Mouse (Mus musculus) limb, embryonic 10.5 days (tissue): ENCODE measurements at regions not wholly inside any gene's neighbourhood (a gene's known extent, or its start where the extent isn't known, plus 50 kb on each side); places are given as distances from the start of the nearest gene placed in this dataset.

Experiments
- DNase-seq: peaks from one replicate; pipeline ENCODE4 v3.0.0-alpha.2; 2017; ENCODE audit warnings: low spot score
- H3K27ac ChIP-seq: fragments of 300-500 bp; sonication (generic); 2 replicates; pipeline ENCODE4 v1.5.1; 2016; ENCODE audit warnings: mild to moderate bottlenecking
- H3K27me3 ChIP-seq: fragments of 300-500 bp; sonication (generic); 2 replicates; pipeline ENCODE4 v1.6.1; 2016; ENCODE audit warnings: low read depth, mild to moderate bottlenecking; ENCODE audit not compliant: poor library complexity, severe bottlenecking
- H3K36me3 ChIP-seq: fragments of 300-500 bp; sonication (generic); 2 replicates; pipeline ENCODE4 v1.6.1; 2016; ENCODE audit warnings: mild to moderate bottlenecking, moderate library complexity
- H3K4me1 ChIP-seq: fragments of 300-500 bp; sonication (generic); 2 replicates; pipeline ENCODE4 v1.6.1; 2016
- H3K4me3 ChIP-seq: fragments of 300-500 bp; sonication (generic); 2 replicates; pipeline ENCODE4 v1.5.1; 2016; ENCODE audit warnings: mild to moderate bottlenecking, moderate library complexity
- H3K9me3 ChIP-seq: fragments of 300-500 bp; sonication (generic); replicated peaks from 2 replicates; pipeline ENCODE4 v1.6.1; 2016; ENCODE audit warnings: mild to moderate bottlenecking
- WGBS: fragments of 180-500 bp; shearing (Covaris S2); methylation state at CpG from one replicate; pipeline ENCODE4 v1.1.7; 2016; 5-methylcytosine and 5-hydroxymethylcytosine counted together

- Histone ChIP-seq H3K4me3 (no peak overlapping the region), H3K4me1 (peaks cover 19% of the 10 kb centered on the region), H3K36me3 (no peaks in the 10 kb centered on the region), H3K9me3 (no peaks in the 10 kb centered on the region), H3K27me3 (no peaks in the 10 kb centered on the region), H3K27ac (0 out of 2 replicates have a peak overlapping the region, but pooled peaks have one; percentile 72)
- no peak for DNase-seq
- WGBS: 88% methylated on average over 5 of the region's 5 CpGs
Measured at GRCm38 (mm10) chr1:155041592-155041991, 57.8 kb downstream of the Ier5 start.

DNA sequence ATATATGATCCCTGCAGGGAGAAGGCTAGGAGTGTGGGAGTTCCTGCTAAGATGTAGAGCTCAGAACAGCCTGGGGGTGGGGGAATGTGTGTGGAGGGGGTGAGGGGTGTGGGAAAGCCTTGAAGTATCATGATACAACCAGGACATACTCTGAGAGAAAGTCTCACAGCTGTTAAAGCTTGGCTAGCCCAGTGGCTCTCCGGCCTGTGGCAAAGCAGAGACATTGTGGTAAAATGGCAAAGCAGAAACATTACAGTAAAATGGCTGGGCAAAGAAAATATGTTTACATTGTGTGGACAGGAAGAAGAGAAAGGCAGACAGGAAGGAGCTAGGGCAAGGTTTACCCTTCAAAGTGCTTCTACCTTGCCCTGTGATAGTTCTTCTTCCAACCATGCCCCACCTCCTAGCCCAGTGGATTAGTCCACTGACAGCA, 58.5 kb downstream of the Ier5 start:
- Histone ChIP-seq H3K36me3 (no peaks in the 10 kb centered on the region), H3K27ac (peak overlapping the region; percentile 72), H3K9me3 (no peaks in the 10 kb centered on the region), H3K27me3 (no peaks in the 10 kb centered on the region), H3K4me1 (peaks cover 19% of the 10 kb centered on the region), H3K4me3 (no peak overlapping the region)
- no peak for DNase-seq
- 72% methylated on average over 1 of the region's 1 CpGs for WGBS

- WGBS: 53% methylated on average over 8 of the region's 9 CpGs
- no peaks in the 10 kb centered on the region for H3K27me3 ChIP-seq
- peaks cover 19% of the 10 kb centered on the region for H3K4me1 ChIP-seq
- no peak overlapping the region for H3K4me3 ChIP-seq
- no peaks in the 10 kb centered on the region for H3K36me3 ChIP-seq
- DNase-seq: no peak
- no peaks in the 10 kb centered on the region for H3K9me3 ChIP-seq
- peak overlapping the region; percentile 72; the same call in 1 of the 2 replicates for H3K27ac ChIP-seq
Measured at GRCm38 (mm10) chr1:155040086-155040726, 59.2 kb downstream of the Ier5 start.

GRCm38 (mm10) chr1:155038631-155039625, 60.5 kb downstream of the Ier5 start:
- peaks cover 19% of the 10 kb centered on the region for H3K4me1 ChIP-seq
- no peak for DNase-seq
- H3K27me3 ChIP-seq: no peaks in the 10 kb centered on the region
- no peak overlapping the region for H3K27ac ChIP-seq
- no peak overlapping the region for H3K4me3 ChIP-seq
- no peaks in the 10 kb centered on the region for H3K36me3 ChIP-seq
- WGBS: 77% methylated on average over 11 of the region's 11 CpGs
- H3K9me3 ChIP-seq: no peaks in the 10 kb centered on the region

DNA sequence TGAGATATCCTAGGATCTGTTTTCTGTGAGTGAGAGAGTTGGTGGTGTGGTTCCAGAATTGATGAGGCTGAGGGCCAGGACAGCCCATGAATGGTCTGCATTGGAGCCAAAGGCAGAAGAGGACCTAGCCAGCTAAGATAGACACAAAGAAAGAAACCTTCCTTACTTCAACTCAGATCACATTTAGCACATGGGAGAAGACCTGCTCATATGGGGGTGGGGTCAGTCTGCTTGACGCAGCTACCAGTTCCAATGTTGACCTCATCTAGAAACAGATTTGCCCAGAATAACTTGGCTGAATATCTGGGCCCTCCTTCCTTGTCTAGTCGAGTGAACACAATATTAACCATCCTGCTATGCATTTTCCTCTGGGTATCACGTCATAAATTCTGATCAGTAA, 62.0 kb downstream of the Ier5 start:
- 86% methylated on average over 3 of the region's 3 CpGs for WGBS
- no peak for DNase-seq
- H3K4me1 ChIP-seq: peaks cover 19% of the 10 kb centered on the region
- H3K27ac ChIP-seq: no peak overlapping the region
- H3K27me3 ChIP-seq: no peaks in the 10 kb centered on the region
- H3K36me3 ChIP-seq: no peaks in the 10 kb centered on the region
- no peak overlapping the region for H3K4me3 ChIP-seq
- no peaks in the 10 kb centered on the region for H3K9me3 ChIP-seq

DNA sequence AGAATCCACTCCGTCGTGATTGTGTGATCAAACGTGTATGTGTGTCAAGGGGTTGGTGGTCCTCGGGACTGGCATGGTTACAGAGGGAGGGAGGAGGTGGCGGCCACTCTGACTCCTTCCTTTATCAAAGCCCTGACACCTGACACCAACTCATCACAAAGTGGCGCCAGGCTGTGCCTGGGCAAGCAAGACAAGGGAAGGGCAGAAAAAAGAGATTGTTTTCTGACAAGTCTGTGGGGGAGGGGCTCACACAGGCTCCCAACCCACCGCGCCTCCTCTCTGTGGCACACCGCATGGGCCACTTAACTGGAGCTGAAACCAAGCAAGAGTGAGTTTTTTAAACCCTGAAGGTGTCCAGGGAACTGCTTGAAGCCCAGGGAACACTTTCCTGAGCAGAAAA, 68.5 kb downstream of the Ier5 start:
- Histone ChIP-seq H3K9me3 (no peaks in the 10 kb centered on the region), H3K27me3 (peaks cover 10% of the 10 kb centered on the region; the same call in 1 of the 2 replicates), H3K36me3 (no peaks in the 10 kb centered on the region), H3K27ac (peak overlapping the region; percentile 73), H3K4me1 (peaks cover 50% of the 10 kb centered on the region), H3K4me3 (no peak overlapping the region)
- no peak for DNase-seq
- 13% methylated on average over 9 of the region's 9 CpGs for WGBS

DNA sequence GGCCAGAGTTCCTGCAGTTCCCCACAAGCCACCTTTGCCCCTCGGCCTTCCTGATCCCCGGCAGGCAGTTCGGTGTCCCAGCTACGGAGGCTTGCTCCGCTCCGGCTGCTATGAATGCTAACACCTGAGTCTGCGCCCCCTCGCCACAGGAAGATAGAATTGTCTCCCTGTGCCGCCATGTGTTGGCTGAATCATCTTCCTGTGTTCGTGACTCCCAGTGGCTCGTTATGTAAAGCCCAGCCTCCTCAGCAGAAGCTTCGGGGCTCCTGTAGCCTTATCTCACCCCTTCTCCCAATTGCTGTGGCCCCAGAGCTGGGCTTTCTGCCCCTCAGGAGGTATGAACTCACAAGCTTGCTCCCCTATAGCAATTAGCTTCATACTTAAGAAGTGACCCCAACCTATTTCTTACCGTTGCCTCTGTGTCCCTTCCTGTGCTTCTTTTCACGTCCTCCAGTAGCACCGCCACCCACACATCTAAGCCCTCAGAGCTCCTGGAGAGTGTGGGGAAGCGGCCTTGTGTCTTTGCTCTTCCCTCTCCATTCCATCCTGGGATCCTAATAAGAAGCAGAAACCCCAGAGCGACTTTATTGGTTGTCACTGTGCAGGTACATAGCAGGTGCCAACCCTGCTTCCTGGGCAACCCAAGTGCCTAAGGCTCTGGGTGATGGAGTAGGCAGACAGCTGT, 70.1 kb downstream of the Ier5 start:
- DNase-seq: no peak
- Histone ChIP-seq H3K4me1 (peaks cover 51% of the 10 kb centered on the region), H3K9me3 (no peaks in the 10 kb centered on the region), H3K27ac (peak overlapping the region; percentile 66), H3K27me3 (peaks cover 10% of the 10 kb centered on the region; the same call in 1 of the 2 replicates), H3K4me3 (0 out of 2 replicates have a peak overlapping the region, but pooled peaks have one; percentile 14), H3K36me3 (no peaks in the 10 kb centered on the region)
- WGBS: 69% methylated on average over 17 of the region's 17 CpGs

- H3K27ac ChIP-seq: peak overlapping the region; percentile 66
- peaks cover 10% of the 10 kb centered on the region; the same call in 1 of the 2 replicates for H3K27me3 ChIP-seq
- no peak for DNase-seq
- WGBS: 42% methylated on average over 5 of the region's 5 CpGs
- H3K4me1 ChIP-seq: peaks cover 51% of the 10 kb centered on the region
- H3K9me3 ChIP-seq: no peaks in the 10 kb centered on the region
- 0 out of 2 replicates have a peak overlapping the region, but pooled peaks have one; percentile 14 for H3K4me3 ChIP-seq
- no peaks in the 10 kb centered on the region for H3K36me3 ChIP-seq
Measured at GRCm38 (mm10) chr1:155028735-155029134, 70.7 kb downstream of the Ier5 start.

GRCm38 (mm10) chr1:155028147-155028546, 71.3 kb downstream of the Ier5 start:
- H3K4me1 ChIP-seq: peaks cover 51% of the 10 kb centered on the region
- no peak for DNase-seq
- H3K27ac ChIP-seq: no peak overlapping the region
- no peaks in the 10 kb centered on the region for H3K9me3 ChIP-seq
- H3K27me3 ChIP-seq: peaks cover 10% of the 10 kb centered on the region; the same call in 1 of the 2 replicates
- no peak overlapping the region for H3K4me3 ChIP-seq
- H3K36me3 ChIP-seq: no peaks in the 10 kb centered on the region
- 61% methylated on average over 6 of the region's 6 CpGs for WGBS

- no peak for DNase-seq
- no peaks in the 10 kb centered on the region for H3K36me3 ChIP-seq
- peaks cover 51% of the 10 kb centered on the region for H3K4me1 ChIP-seq
- H3K9me3 ChIP-seq: no peaks in the 10 kb centered on the region
- no peak overlapping the region for H3K4me3 ChIP-seq
- peaks cover 10% of the 10 kb centered on the region; the same call in 1 of the 2 replicates for H3K27me3 ChIP-seq
- 53% methylated on average over 8 of the region's 8 CpGs for WGBS
- H3K27ac ChIP-seq: no peak overlapping the region
Measured at GRCm38 (mm10) chr1:155027583-155027982, 71.9 kb downstream of the Ier5 start.

DNA sequence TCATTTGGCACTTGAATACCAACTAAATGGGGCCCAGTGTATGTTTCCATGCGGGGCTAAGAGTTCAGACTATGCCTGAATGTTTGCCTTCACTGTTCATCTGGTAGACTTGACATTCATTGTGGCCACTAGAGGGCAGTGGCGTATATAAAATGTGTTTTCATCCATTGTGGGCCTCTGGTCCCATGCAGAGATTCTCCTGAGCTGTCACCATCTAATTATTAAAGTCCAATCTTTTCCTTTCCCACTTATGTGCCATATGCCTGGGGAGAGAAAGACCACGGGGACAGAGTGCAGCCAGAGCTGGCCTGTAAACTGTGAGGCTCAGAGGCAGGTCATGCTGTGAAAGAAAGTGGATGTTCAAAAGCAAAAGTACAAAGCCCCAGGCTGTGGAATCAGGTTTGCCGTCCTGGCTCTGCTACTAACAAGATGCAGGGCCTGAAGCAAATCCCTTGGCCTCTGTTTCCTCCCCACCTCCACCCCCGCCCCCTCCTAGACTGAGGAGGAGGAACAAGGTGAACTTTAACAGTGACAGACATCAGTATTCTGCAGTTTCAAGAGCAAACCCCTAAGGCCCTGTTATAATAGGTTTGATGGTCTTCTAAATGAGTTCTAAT, 73.5 kb downstream of the Ier5 start:
- Histone ChIP-seq H3K4me3 (no peak overlapping the region), H3K4me1 (peaks cover 40% of the 10 kb centered on the region), H3K27ac (peak overlapping the region; percentile 53; the same call in 1 of the 2 replicates), H3K36me3 (no peaks in the 10 kb centered on the region), H3K27me3 (peaks cover 10% of the 10 kb centered on the region; the same call in 1 of the 2 replicates), H3K9me3 (no peaks in the 10 kb centered on the region)
- peak; percentile 80 for DNase-seq
- WGBS: 10% methylated on average over 5 of the region's 5 CpGs

- H3K27me3 ChIP-seq: no peaks in the 10 kb centered on the region
- no peak for DNase-seq
- peaks cover 16% of the 10 kb centered on the region for H3K4me1 ChIP-seq
- H3K9me3 ChIP-seq: no peaks in the 10 kb centered on the region
- H3K27ac ChIP-seq: no peak overlapping the region
- H3K4me3 ChIP-seq: no peak overlapping the region
- WGBS: 83% methylated on average over 11 of the region's 11 CpGs
- H3K36me3 ChIP-seq: no peaks in the 10 kb centered on the region
Measured at GRCm38 (mm10) chr1:155023324-155023723, 76.1 kb downstream of the Ier5 start.
